Mouse (Mus musculus): ENCODE measurements around the gene Agxt.

- no peak for TF ChIP-seq POLR2AphosphoS2 (IDR thresholded peaks at IDR 0.05; ENCODE audit: insufficient read length, low read depth)
- no peak for TF ChIP-seq USF1 (IDR thresholded peaks at IDR 0.05; ENCODE audit: low read depth)
- no peak for TF ChIP-seq POLR2A (IDR thresholded peaks at IDR 0.05; ENCODE audit: insufficient read length, low read depth)
- no peak for TF ChIP-seq TCF12 (IDR thresholded peaks at IDR 0.05; ENCODE audit: insufficient read depth, poor library complexity, severe bottlenecking)
- no peak for TF ChIP-seq E2F4 (IDR thresholded peaks at IDR 0.05; ENCODE audit: insufficient read depth)
- no peak for TF ChIP-seq CEBPB (IDR thresholded peaks at IDR 0.05; ENCODE audit: insufficient read depth, poor library complexity, severe bottlenecking)
- TF ChIP-seq MYOD1 (IDR thresholded peaks at IDR 0.05; ENCODE audit: control insufficient read depth in 1 of 3, insufficient read length in 2 of 3, low read depth in 2 of 3) = no peak
- no peak for TF ChIP-seq MYOG (IDR thresholded peaks at IDR 0.05; ENCODE audit: control insufficient read depth in 1 of 3, insufficient read depth in 1 of 3, insufficient read length in 2 of 3, low read depth in 2 of 3)
- no peak for TF ChIP-seq REST (IDR thresholded peaks at IDR 0.05; ENCODE audit: insufficient read depth, insufficient read length)
- TF ChIP-seq SRF (IDR thresholded peaks at IDR 0.05; ENCODE audit: control insufficient read depth, insufficient read length, low read depth) = no peak
- no peak for TF ChIP-seq TCF3 (IDR thresholded peaks at IDR 0.05; ENCODE audit: insufficient read length, low read depth)
- no peak for TF ChIP-seq MAX (IDR thresholded peaks at IDR 0.05; ENCODE audit: low read depth)
Measured at GRCm38 (mm10) chr1:93158916-93159315, 23.9 kb downstream of the Agxt start.
